Mouse (Mus musculus) heart, postnatal 14 days (tissue): ENCODE measurements around the gene Slain2. TPM values are rescaled to one million over a fixed set of nuclear protein-coding genes. Genes with fewer than 3 reads are reported as not detected.
"Not testable (repeated sequence)": the region's sequence is repeated elsewhere in the genome, so short reads cannot be mapped to it uniquely, and the experiment has no call there.

Experiments used
- DNase-seq, 2 experiments: peaks; one replicate each; pipeline ENCODE4 v3.0.0; 2021 to 2022
- intact Hi-C: fragments of 180-260 bp; cut with DNase I; formaldehyde crosslinking; loops from one replicate; pipeline ENCODE4 v1.15.1; 2025
- total RNA-seq, 2 experiments: library from RNA; stranded (reverse); gene quantifications; 2 replicates each; pipeline ENCODE4 v1.2.3; 2021

The Slain2 gene
- total RNA-seq, 2 experiments from 2014 or later = 109 to 122 TPM

GRCm38 (mm10) chr5:72998546-72998945, 84.4 kb downstream of the Slain2 start:
- intact Hi-C loops = loop anchor here (5.0 kb wide), 1 partner anchor 401 kb away; no protein-coding TSS in a partner anchor
- DNase-seq = not testable (repeated sequence)

GRCm38 (mm10) chr5:73004046-73004445, 89.9 kb downstream of the Slain2 start:
- intact Hi-C loops = no loop called here
- no peak for DNase-seq

- intact Hi-C loops = loop anchor here (2.0 kb wide), 1 partner anchor 420 kb away; the partner anchor contains the start of gene Gm5868
- peak; percentile 12 to 19 for DNase-seq
Measured at GRCm38 (mm10) chr5:73006784-73007581, 92.9 kb downstream of the Slain2 start, which contains the start of gene Slc10a4. Slc10a4 (plus strand) TSS chr5:73006883.

- intact Hi-C loops = loop anchor here (2.0 kb wide), 1 partner anchor 421 kb away; the partner anchor contains the start of gene Gm5868
- DNase-seq = no peak
Measured at GRCm38 (mm10) chr5:73007582-73007959, 93.5 kb downstream of the Slain2 start.

DNA sequence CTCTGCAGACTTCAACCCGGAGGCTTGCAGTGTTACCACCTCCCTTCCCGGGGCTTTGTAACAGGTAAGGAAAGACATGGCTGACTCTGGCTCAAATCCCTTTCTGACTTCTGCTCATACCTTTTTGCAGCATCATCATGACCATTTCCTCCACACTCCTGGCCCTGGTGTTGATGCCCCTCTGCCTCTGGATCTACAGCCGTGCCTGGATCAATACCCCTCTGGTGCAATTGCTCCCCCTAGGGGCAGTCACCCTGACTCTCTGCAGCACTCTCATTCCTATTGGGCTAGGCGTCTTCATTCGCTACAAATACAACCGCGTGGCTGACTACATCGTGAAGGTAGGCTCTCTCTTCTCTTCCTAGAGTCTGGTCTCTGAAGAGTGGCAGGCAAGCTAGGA, 94.1 kb downstream of the Slain2 start:
- intact Hi-C loops, DNase-seq: not testable (repeated sequence)

GRCm38 (mm10) chr5:73011806-73012205, 97.7 kb downstream of the Slain2 start:
- intact Hi-C loops = not testable (repeated sequence)

DNA sequence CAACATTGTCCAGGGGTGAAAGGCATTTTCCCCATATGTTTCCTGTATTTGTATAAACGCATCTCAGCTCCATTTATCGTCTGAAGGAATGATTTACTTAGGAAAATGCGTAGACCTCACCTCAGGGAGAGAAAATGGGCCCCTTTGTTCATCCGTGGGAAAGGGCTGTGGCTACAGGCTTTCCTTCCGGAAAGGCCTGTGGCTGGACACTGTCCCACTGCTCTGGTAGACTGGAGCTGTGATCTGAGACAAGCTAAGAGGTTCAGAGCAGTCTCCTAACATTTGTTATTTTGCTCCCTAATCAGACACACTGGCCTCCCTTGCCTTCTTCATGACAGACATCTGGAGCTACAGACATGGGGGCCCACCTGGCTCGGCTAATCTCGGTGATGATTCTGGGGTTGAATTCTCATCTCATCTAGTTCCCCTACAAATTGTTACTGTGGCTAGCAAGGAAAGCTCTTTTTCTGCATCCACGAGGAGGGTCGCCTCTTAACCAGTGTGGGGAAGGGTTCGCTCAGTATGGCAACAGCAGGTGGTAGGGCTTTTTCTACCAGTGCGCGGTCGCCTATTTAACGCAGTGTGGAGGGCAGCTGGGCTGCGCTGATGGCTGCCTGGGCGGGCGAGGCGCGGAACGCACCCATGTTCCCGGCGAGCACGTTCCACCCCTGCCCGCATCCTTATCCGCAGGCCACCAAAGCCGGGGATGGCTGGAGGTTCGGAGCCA, 98.9 kb downstream of the Slain2 start:
- DNase-seq, intact Hi-C loops: not testable (repeated sequence)

More at GRCm38 (mm10) chr5:73011806-73012205, 97.7 kb downstream of the Slain2 start:
- DNase-seq = not testable (repeated sequence)

GRCm38 (mm10) chr5:73013611-73014287, 99.6 kb downstream of the Slain2 start:
- intact Hi-C loops = not testable (repeated sequence)
- peak; percentile 11 for DNase-seq

- intact Hi-C loops = loop anchor here (5.0 kb wide), 1 partner anchor 437 kb away; no protein-coding TSS in a partner anchor
- no peak for DNase-seq
Measured at GRCm38 (mm10) chr5:73014745-73015144, 100.6 kb downstream of the Slain2 start.

DNA sequence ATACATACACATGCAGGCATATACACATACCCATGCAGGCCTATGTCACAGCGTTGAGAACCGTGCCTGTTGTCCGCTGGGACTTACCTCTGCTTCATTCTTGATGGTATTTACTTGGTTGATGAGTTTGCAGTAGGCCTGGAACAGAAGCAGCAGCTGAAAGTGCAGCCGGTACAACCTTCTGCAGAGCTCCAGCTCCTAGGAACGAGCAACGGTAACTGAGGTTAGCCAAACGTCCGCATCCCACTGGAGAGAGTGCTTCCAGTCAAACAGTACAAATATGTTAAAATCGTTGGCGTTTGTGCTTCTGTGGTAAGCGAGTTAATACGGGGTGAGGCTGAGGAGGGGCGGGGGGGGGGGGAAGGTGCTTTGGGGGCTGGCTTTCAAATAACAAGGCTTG, 109.7 kb downstream of the Slain2 start:
- DNase-seq = no peak
- intact Hi-C loops = no loop called here

Other genes with a start within 250 kb of the Slain2 start
- gene Txk, start 161.5 kb upstream of the Slain2 start, total RNA-seq = 1 to 10 TPM in 1 of 2 experiments, under 1 TPM in 1; 0.05 to 1.0 TPM
- 10 to 100 TPM; 11.0 to 11.9 TPM for gene Tec, start 45.8 kb upstream of the Slain2 start, total RNA-seq
- not detected for gene Gm10135, start 60.4 kb downstream of the Slain2 start, total RNA-seq
- not detected for gene Slc10a4, start 92.6 kb downstream of the Slain2 start, total RNA-seq